Mouse (Mus musculus): ENCODE data around the gene Acsm4.

- no peak for TF ChIP-seq CTCF (conservative IDR thresholded peaks at IDR 0.05; ENCODE audit: low read length)
- no peak for TF ChIP-seq NANOG (IDR thresholded peaks at IDR 0.05; ENCODE audit: borderline replicate concordance, low read length)
These were observed 72.4 kb downstream of the Acsm4 start for GRCm38 (mm10) chr7:119762166-119762697.

All from E14TG2a.4 (cell line).